Mouse (Mus musculus) kidney, postnatal 0 days (tissue): Measurements from ENCODE around the gene Snx8. TPM values are rescaled to one million over a fixed set of nuclear protein-coding genes. Genes with fewer than 3 reads are reported as not detected.

ENCODE experiments used
- ATAC-seq: fragments of 200-750 bp; cut with Nextera tagmentation; replicated peaks from 2 replicates; pipeline ENCODE4 v1.8.0; 2017; ENCODE audit warnings: low read depth, moderate number of reproducible peaks, moderate TSS enrichment, moderate library complexity; ENCODE audit not compliant: low FRiP score
- DNase-seq: peaks from one replicate; pipeline ENCODE4 v3.0.0-alpha.2; 2016; ENCODE audit warnings: low spot score
- H3K27ac ChIP-seq: fragments of 300-500 bp; sonication (generic); 2 replicates; pipeline ENCODE4 v1.5.1; 2014; ENCODE audit warnings: mild to moderate bottlenecking
- H3K27me3 ChIP-seq: fragments of 300-500 bp; sonication (generic); 2 replicates; pipeline ENCODE4 v1.6.1; 2014; ENCODE audit warnings: low read length, mixed read lengths; ENCODE audit not compliant: insufficient read depth
- H3K36me3 ChIP-seq: fragments of 300-500 bp; sonication (generic); 2 replicates; pipeline ENCODE4 v1.6.1; 2014; ENCODE audit warnings: low read length, mixed read lengths; ENCODE audit not compliant: insufficient read depth
- H3K4me1 ChIP-seq: fragments of 300-500 bp; sonication (generic); replicated peaks from 2 replicates; pipeline ENCODE4 v1.6.1; 2014; ENCODE audit warnings: antibody characterized with exemption, low read length, mixed read lengths; ENCODE audit not compliant: insufficient read depth
- H3K4me2 ChIP-seq: fragments of 300-500 bp; sonication (generic); 2 replicates; pipeline ENCODE4 v1.6.1; 2014; ENCODE audit warnings: mild to moderate bottlenecking, low read length, moderate library complexity, mixed read lengths
- H3K4me3 ChIP-seq: fragments of 300-500 bp; sonication (generic); replicated peaks from 2 replicates; pipeline ENCODE4 v1.5.1; 2014; ENCODE audit warnings: low read depth, low read length
- H3K9ac ChIP-seq: fragments of 300-500 bp; sonication (generic); 2 replicates; pipeline ENCODE4 v1.6.1; 2014; ENCODE audit warnings: low read depth, low read length
- H3K9me3 ChIP-seq: fragments of 300-500 bp; sonication (generic); replicated peaks from 2 replicates; pipeline ENCODE4 v1.6.1; 2016; ENCODE audit warnings: low read length, inconsistent platforms, mixed read lengths
- CTCF ChIP-seq: IDR thresholded peaks from 2 replicates; pipeline ENCODE4 v1.5.1; 2016; ENCODE audit warnings: antibody characterized with exemption, low read depth, mild to moderate bottlenecking, moderate library complexity
- WGBS: fragments of 180-500 bp; shearing (Covaris S2); extraction: QIAGEN DNeasy Blood & Tissue Kit; methylation state at CpG from one replicate; pipeline ENCODE4 v1.1.7; 2014; 5-methylcytosine and 5-hydroxymethylcytosine counted together
- microRNA-seq: library from miRNA; unstranded; fragments of <30 nt; microRNA quantifications from one replicate; pipeline ENCODE4, GENCODE M21; 2016
- polyA plus RNA-seq: library from polyadenylated mRNA; unstranded; fragments of >200 nt; fragmentation: Nextera tagmentation; extraction: Ambion mirVana; gene quantifications from 2 replicates; pipeline ENCODE4 v1.2.1, GENCODE M21; 2015

The Snx8 gene
- polyA plus RNA-seq, 1 experiment from 2014 or later: 28.8 TPM

GRCm38 (mm10) chr5:140307602-140308001 is 81.5 kb downstream of the Snx8 start:
- WGBS: 88% methylated on average over 14 of the region's 14 CpGs
- DNase-seq (no peak), ATAC-seq (no peak)
- no peak overlapping the region for H3K9ac ChIP-seq
- H3K4me3 ChIP-seq: no peak overlapping the region
- no peak overlapping the region for H3K27ac ChIP-seq
- H3K4me1 ChIP-seq: no peaks in the 10 kb centered on the region
- H3K36me3 ChIP-seq: peaks cover 57% of the 10 kb centered on the region
- H3K9me3 ChIP-seq: no peaks in the 10 kb centered on the region
- no peak for TF ChIP-seq CTCF
- H3K4me2 ChIP-seq: no peak overlapping the region
- H3K27me3 ChIP-seq: no peaks in the 10 kb centered on the region

- no peak for TF ChIP-seq CTCF
- Histone ChIP-seq H3K4me2 (no peak overlapping the region), H3K9me3 (no peaks in the 10 kb centered on the region), H3K27me3 (no peaks in the 10 kb centered on the region), H3K4me1 (no peaks in the 10 kb centered on the region), H3K9ac (no peak overlapping the region), H3K4me3 (no peak overlapping the region), H3K36me3 (peaks cover 61% of the 10 kb centered on the region), H3K27ac (no peak overlapping the region)
- DNase-seq: no peak
- 87% methylated on average over 8 of the region's 8 CpGs for WGBS
- no peak for ATAC-seq
These were observed 83.0 kb downstream of the Snx8 start for GRCm38 (mm10) chr5:140306016-140306415.

- ATAC-seq: no peak
- Histone ChIP-seq H3K4me1 (no peaks in the 10 kb centered on the region), H3K27me3 (no peaks in the 10 kb centered on the region), H3K27ac (no peak overlapping the region), H3K4me3 (no peak overlapping the region), H3K36me3 (peaks cover 54% of the 10 kb centered on the region), H3K4me2 (no peak overlapping the region), H3K9ac (no peak overlapping the region), H3K9me3 (no peaks in the 10 kb centered on the region)
- TF ChIP-seq CTCF: no peak
- DNase-seq: no peak
- 90% methylated on average over 4 of the region's 4 CpGs for WGBS
These were observed 90.8 kb downstream of the Snx8 start for GRCm38 (mm10) chr5:140298291-140298690.

- no peak overlapping the region for H3K27ac ChIP-seq
- H3K4me3 ChIP-seq: no peak overlapping the region
- H3K4me2 ChIP-seq: no peak overlapping the region
- ATAC-seq (no peak), DNase-seq (peak; percentile 75)
- TF ChIP-seq CTCF: peak; percentile 84
- H3K36me3 ChIP-seq: peaks cover 16% of the 10 kb centered on the region; the same call in 1 of the 2 replicates
- no peak overlapping the region for H3K9ac ChIP-seq
- H3K9me3 ChIP-seq: no peaks in the 10 kb centered on the region
- no peaks in the 10 kb centered on the region for H3K27me3 ChIP-seq
- 80% methylated on average over 1 of the region's 1 CpGs for WGBS
- H3K4me1 ChIP-seq: no peaks in the 10 kb centered on the region
These were observed 96.9 kb downstream of the Snx8 start for GRCm38 (mm10) chr5:140292152-140292551.

Small RNA genes within 50 kb of the gene (microRNA-seq; reads per million reads assigned to microRNA genes)
- not detected for gene Mir7038

Other genes with a start within 250 kb of the Snx8 start
- 25.8 and 31.5 TPM in 2 replicates for gene Mad1l1, start 67.7 kb downstream of the Snx8 start, polyA plus RNA-seq
- gene Nudt1, start 67.6 kb downstream of the Snx8 start, polyA plus RNA-seq: 39.9 and 42.1 TPM in 2 replicates
- gene Mrm2, start 57.4 kb downstream of the Snx8 start, polyA plus RNA-seq: 17.2 and 17.3 TPM in 2 replicates
- gene Eif3b, start 30.1 kb upstream of the Snx8 start, polyA plus RNA-seq: 77.9 and 88.6 TPM in 2 replicates
- not detected in 2 replicates for gene Gm4869, start 56.4 kb upstream of the Snx8 start, polyA plus RNA-seq
- gene Chst12, start 116.3 kb upstream of the Snx8 start, polyA plus RNA-seq: 14.5 and 15.6 TPM in 2 replicates
- not detected in 2 replicates for gene Grifin, start 175.8 kb upstream of the Snx8 start, polyA plus RNA-seq
- 28.8 and 33.4 TPM in 2 replicates for gene Lfng, start 218.1 kb upstream of the Snx8 start, polyA plus RNA-seq